Mouse (Mus musculus) T-cell, adult 66 days (primary cell): ENCODE measurements around the gene Smpd2. TPM values are rescaled to one million over a fixed set of nuclear protein-coding genes. Genes with fewer than 3 reads are reported as not detected.

Source experiments
- total RNA-seq, 2 experiments: library from RNA; stranded (reverse); gene quantifications; 3 replicates in 1 of 2; 4 replicates in 1 of 2; pipeline ENCODE4 v1.2.4; 2023

Gene Smpd2
- 10 to 100 TPM; 16.8 to 19.2 TPM for total RNA-seq

GRCm38 (mm10) chr10:41489708-41490517, at the start of gene Smpd2, which contains the start of gene Ppil6:
Gene Smpd2 (minus strand): TSS chr10:41490369.
Gene Ppil6 (plus strand): TSS chr10:41490439.

GRCm38 (mm10) chr10:41518981-41519618, 28.9 kb upstream of the Smpd2 start, which contains the start of gene Cd164:
Gene Cd164 (plus strand): TSS chr10:41519414.

GRCm38 (mm10) chr10:41476171-41477017, 13.8 kb downstream of the Smpd2 start, which contains the start of gene Mical1:
Gene Mical1 (plus strand): TSS chr10:41476314.

GRCm38 (mm10) chr10:41450137-41450670, 40.0 kb downstream of the Smpd2 start, which contains the start of gene Zbtb24:
Gene Zbtb24 (plus strand): TSS chr10:41450383.

Other genes with a start within 250 kb of the Smpd2 start
- 10 to 100 TPM; 17.5 to 17.8 TPM for gene Fig4, start 187.1 kb downstream of the Smpd2 start, total RNA-seq
- gene Ak9, start 186.4 kb downstream of the Smpd2 start, total RNA-seq, result under 1 TPM in 1 of 2 experiments, not detected in 1; 0.12 TPM
- gene Zbtb24, start 40.0 kb downstream of the Smpd2 start, total RNA-seq, result 10 to 100 TPM; 41.0 to 43.2 TPM
- gene Mical1, start 14.1 kb downstream of the Smpd2 start, total RNA-seq, result 100 to 1,000 TPM; 206 to 213 TPM
- under 1 TPM in 1 of 2 experiments, not detected in 1; 0.56 TPM for gene Ppil6, start 70 bp upstream of the Smpd2 start, total RNA-seq
- 100 to 1,000 TPM; 259 to 304 TPM for gene Cd164, start 29.0 kb upstream of the Smpd2 start, total RNA-seq
- gene Ccdc162, start 226.3 kb upstream of the Smpd2 start, total RNA-seq, result 1 to 10 TPM; 1.3 to 3.4 TPM